Mouse (Mus musculus): Measurements from ENCODE around the gene Lbp. TPM values are rescaled to one million over a fixed set of nuclear protein-coding genes. Genes with fewer than 3 reads are reported as not detected.

Lbp gene
- polyA plus RNA-seq, 1 experiment from 2014 or later, result 3.4 TPM

DNA sequence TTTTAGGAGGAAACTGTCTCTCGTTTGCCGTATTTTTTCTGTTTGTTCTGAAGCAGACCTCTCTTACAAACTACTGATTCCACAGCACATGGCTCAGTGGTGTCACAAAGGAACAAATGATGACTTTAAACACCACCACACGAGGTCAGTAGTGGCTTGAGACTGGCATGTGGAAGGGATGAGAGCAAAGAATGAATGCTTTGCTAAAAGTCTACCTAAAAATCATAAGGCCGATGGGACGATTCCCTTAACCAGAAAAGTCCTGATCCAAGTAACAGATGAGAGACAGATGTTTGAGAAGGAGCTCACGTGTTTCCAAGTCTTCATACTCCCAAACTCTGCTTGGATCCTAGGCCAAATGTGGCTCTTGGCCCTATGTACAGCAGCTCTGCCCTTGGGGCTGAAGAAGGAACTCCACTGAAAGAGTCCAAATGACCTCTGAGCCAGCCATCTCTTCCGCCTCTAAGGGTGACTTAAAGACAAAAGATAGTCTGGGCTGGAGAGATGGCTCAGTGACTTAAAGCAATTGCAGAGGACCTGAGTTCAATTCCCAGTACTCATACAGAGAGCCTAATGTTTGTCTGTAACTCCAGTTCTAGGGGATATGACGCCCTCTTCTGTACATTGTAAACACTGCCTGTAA is 55.5 kb downstream of the Lbp start:
- Histone ChIP-seq H3K27me3 (ENCODE audit: control insufficient read depth, insufficient read depth, low read length) (no peaks in the 10 kb centered on the region), H3K4me1 (replicated peaks; ENCODE audit: control insufficient read depth, insufficient read depth, low read length) (0 out of 2 replicates have a peak, but pooled peaks cover 5% of the 10 kb centered on the region), H3K4me3 (ENCODE audit: low read depth, low read length) (no peak overlapping the region; the same call in 1 of the 2 replicates), H3K4me2 (replicated peaks; ENCODE audit: low read depth, low read length) (no peak overlapping the region), H3K9me3 (ENCODE audit: control insufficient read depth, low read length) (no peaks in the 10 kb centered on the region), H3K36me3 (ENCODE audit: control insufficient read depth, insufficient read depth, low read length) (peaks cover 19% of the 10 kb centered on the region; the same call in 1 of the 2 replicates), H3K9ac (ENCODE audit: low read depth, low read length) (no peak overlapping the region), H3K27ac (ENCODE audit: low read depth, low read length) (peak overlapping the region; percentile 21; the same call in 1 of the 2 replicates)
- DNase-seq (ENCODE audit: low spot score) (no peak), ATAC-seq (ENCODE audit: low FRiP score) (peak; percentile 66; the same call in 1 of the 2 replicates)
- 34% methylated on average over 8 of the region's 8 CpGs for WGBS

DNA sequence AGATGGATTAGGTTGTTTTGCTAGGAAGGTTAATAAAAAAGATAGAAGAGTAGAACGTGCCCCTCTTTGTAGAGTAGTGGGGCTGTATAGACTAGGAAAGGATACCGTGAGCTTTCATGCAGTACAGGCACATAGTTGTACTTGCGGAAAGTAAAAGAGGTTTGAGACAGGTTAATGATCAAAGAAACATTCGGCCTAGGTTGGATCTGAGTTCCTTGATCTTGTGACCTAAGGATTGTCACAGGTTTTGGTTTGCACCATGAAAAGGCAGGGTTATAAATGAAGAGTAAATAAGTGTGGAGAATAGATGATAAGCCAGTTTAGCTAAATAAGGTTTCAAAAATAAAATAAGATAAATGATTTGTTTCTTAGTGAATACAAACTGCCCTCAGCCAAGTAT is 57.9 kb downstream of the Lbp start:
- Histone ChIP-seq H3K9me3 (ENCODE audit: control insufficient read depth, low read length) (no peaks in the 10 kb centered on the region), H3K4me1 (replicated peaks; ENCODE audit: control insufficient read depth, insufficient read depth, low read length) (0 out of 2 replicates have a peak, but pooled peaks cover 5% of the 10 kb centered on the region), H3K27ac (ENCODE audit: low read depth, low read length) (no peak overlapping the region), H3K36me3 (ENCODE audit: control insufficient read depth, insufficient read depth, low read length) (peaks cover 5% of the 10 kb centered on the region; the same call in 1 of the 2 replicates), H3K4me3 (ENCODE audit: low read depth, low read length) (no peak overlapping the region), H3K9ac (ENCODE audit: low read depth, low read length) (no peak overlapping the region), H3K4me2 (replicated peaks; ENCODE audit: low read depth, low read length) (no peak overlapping the region), H3K27me3 (ENCODE audit: control insufficient read depth, insufficient read depth, low read length) (no peaks in the 10 kb centered on the region)
- ATAC-seq (ENCODE audit: low FRiP score), result no peak
- DNase-seq (ENCODE audit: low spot score), result no peak
- WGBS, result 81% methylated on average over 4 of the region's 4 CpGs

DNA sequence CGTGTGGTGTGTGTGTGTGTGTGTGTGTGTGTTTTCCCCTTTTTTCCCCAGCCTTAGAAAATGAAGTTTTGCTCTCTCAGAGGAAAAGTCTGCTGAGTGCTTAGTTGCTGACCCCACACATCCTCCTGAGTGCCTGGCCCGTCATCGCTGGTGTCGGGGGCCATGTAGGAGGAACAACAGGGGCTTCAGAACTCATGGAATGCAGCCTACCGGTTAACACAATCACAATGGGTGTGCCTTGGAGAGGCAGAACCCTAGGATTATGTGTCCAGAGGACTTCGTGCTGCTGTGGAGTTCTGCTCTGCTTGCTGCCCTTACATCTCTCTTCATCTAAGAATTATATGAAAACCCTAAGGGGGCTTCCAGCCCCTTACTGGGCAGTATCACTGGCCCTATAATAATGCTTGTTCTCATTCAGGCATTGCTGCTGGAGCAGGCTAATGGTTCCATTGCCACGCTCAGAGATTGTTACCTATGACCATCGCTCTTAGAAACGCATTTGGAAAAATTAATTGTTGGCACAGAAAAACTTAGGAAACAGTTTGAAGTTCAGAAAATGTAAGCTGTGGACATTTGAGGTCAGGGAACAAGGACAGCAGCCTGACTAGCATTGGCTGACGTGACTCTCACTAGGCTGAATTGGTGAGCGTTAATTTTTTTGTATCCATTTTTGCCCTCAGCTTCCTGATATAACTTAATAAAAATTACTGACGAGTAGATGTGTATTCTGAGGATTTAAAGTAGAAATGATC is 59.0 kb downstream of the Lbp start:
- no peak for ATAC-seq (ENCODE audit: low FRiP score)
- Histone ChIP-seq H3K27ac (ENCODE audit: low read depth, low read length) (no peak overlapping the region), H3K4me3 (ENCODE audit: low read depth, low read length) (no peak overlapping the region), H3K4me2 (replicated peaks; ENCODE audit: low read depth, low read length) (no peak overlapping the region), H3K4me1 (replicated peaks; ENCODE audit: control insufficient read depth, insufficient read depth, low read length) (0 out of 2 replicates have a peak, but pooled peaks cover 1% of the 10 kb centered on the region), H3K9ac (ENCODE audit: low read depth, low read length) (no peak overlapping the region), H3K27me3 (ENCODE audit: control insufficient read depth, insufficient read depth, low read length) (no peaks in the 10 kb centered on the region), H3K9me3 (ENCODE audit: control insufficient read depth, low read length) (no peaks in the 10 kb centered on the region), H3K36me3 (ENCODE audit: control insufficient read depth, insufficient read depth, low read length) (no peaks in the 10 kb centered on the region)
- WGBS, result 70% methylated on average over 12 of the region's 12 CpGs
- DNase-seq (ENCODE audit: low spot score), result no peak

DNA sequence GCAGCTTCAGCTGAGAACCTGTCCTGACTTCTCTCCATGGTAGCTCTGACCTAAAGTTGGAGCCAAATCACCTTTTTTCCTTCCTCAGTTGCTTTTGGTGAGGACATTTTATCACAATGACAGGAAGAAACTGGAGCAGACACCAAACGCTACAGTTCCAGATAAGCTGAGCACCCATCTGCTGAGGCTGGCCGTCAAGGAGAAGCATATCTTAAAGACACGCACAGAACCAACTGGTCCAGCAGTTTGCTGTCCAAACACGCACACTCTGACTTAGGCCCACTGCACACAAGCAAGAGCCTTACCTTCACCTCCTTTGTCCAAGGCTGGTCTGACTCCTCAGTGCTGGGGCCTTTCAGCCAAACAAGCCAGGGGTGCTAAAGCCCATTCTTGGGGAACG is 61.4 kb downstream of the Lbp start:
- DNase-seq (ENCODE audit: low spot score) (no peak), ATAC-seq (ENCODE audit: low FRiP score) (no peak)
- Histone ChIP-seq H3K4me3 (ENCODE audit: low read depth, low read length) (no peak overlapping the region), H3K27ac (ENCODE audit: low read depth, low read length) (no peak overlapping the region), H3K27me3 (ENCODE audit: control insufficient read depth, insufficient read depth, low read length) (no peaks in the 10 kb centered on the region), H3K9ac (ENCODE audit: low read depth, low read length) (no peak overlapping the region), H3K9me3 (ENCODE audit: control insufficient read depth, low read length) (no peaks in the 10 kb centered on the region), H3K4me2 (replicated peaks; ENCODE audit: low read depth, low read length) (no peak overlapping the region), H3K4me1 (replicated peaks; ENCODE audit: control insufficient read depth, insufficient read depth, low read length) (no peaks in the 10 kb centered on the region), H3K36me3 (ENCODE audit: control insufficient read depth, insufficient read depth, low read length) (no peaks in the 10 kb centered on the region)
- WGBS, result 90% methylated on average over 5 of the region's 5 CpGs

DNA sequence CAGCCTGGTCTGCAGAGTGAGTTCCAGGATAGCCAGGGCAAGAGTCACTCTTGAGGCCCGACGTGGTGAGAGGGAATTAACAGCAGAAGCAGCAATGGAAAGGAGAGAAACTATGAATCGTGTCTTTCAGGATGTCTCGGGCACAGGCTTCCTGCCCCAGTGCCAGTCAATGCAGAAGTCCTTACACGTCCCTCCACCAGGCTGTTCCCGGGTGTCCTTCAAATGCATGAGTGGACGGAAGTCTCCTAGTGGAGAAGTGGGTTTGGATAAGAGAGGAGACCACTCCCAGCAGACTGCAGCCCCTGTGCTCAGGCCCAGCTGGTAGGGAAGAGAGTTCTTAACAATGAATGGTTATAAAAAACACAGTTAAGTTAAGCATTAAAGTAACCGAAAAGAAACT is 62.0 kb downstream of the Lbp start:
- no peaks in the 10 kb centered on the region for H3K27me3 ChIP-seq (ENCODE audit: control insufficient read depth, insufficient read depth, low read length)
- ATAC-seq (ENCODE audit: low FRiP score) (no peak), DNase-seq (ENCODE audit: low spot score) (no peak)
- WGBS, result 93% methylated on average over 8 of the region's 8 CpGs
- H3K36me3 ChIP-seq (ENCODE audit: control insufficient read depth, insufficient read depth, low read length), result no peaks in the 10 kb centered on the region
- H3K9ac ChIP-seq (ENCODE audit: low read depth, low read length), result no peak overlapping the region
- H3K4me3 ChIP-seq (ENCODE audit: low read depth, low read length), result no peak overlapping the region
- no peaks in the 10 kb centered on the region for H3K4me1 ChIP-seq (replicated peaks; ENCODE audit: control insufficient read depth, insufficient read depth, low read length)
- H3K9me3 ChIP-seq (ENCODE audit: control insufficient read depth, low read length), result no peaks in the 10 kb centered on the region
- H3K4me2 ChIP-seq (replicated peaks; ENCODE audit: low read depth, low read length), result no peak overlapping the region
- H3K27ac ChIP-seq (ENCODE audit: low read depth, low read length), result no peak overlapping the region

DNA sequence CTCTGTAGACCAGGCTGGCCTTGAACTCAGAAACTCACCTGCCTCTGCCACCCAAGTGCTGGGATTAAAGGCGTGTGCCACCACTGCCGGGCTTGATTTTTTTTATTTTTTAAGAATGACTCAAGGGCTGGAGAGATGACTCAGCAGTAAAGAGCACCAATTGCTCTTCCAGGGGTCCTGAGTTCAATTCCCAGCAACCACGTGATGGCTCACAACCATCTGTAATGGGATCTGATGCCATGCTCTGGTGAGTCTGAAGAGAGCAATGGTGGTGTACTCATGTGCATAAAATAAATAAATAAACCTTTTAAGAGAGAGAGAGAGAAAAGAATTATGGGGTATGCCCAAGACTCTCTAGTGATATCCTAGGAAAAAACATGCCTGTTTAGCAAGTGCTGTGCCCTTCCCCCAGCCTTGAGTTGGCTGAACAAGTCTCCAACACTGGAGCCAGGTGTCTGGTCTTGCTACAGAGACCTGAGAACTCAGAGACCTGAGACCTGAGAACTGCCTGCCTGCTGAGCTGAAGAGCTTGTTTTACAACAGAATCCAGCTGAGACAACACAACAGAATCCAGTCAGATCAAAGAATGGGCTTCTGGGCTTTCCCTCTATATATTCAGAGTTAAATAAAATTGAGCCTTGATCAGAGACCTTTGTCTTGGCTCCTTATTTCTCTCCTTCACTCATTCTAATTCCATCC is 63.3 kb downstream of the Lbp start:
- Histone ChIP-seq H3K27ac (ENCODE audit: low read depth, low read length) (no peak overlapping the region), H3K36me3 (ENCODE audit: control insufficient read depth, insufficient read depth, low read length) (no peaks in the 10 kb centered on the region), H3K27me3 (ENCODE audit: control insufficient read depth, insufficient read depth, low read length) (no peaks in the 10 kb centered on the region), H3K9me3 (ENCODE audit: control insufficient read depth, low read length) (no peaks in the 10 kb centered on the region), H3K9ac (ENCODE audit: low read depth, low read length) (no peak overlapping the region), H3K4me3 (ENCODE audit: low read depth, low read length) (no peak overlapping the region), H3K4me1 (replicated peaks; ENCODE audit: control insufficient read depth, insufficient read depth, low read length) (no peaks in the 10 kb centered on the region), H3K4me2 (replicated peaks; ENCODE audit: low read depth, low read length) (no peak overlapping the region)
- DNase-seq (ENCODE audit: low spot score) (no peak), ATAC-seq (ENCODE audit: low FRiP score) (no peak)
- WGBS, result 83% methylated on average over 3 of the region's 3 CpGs

DNA sequence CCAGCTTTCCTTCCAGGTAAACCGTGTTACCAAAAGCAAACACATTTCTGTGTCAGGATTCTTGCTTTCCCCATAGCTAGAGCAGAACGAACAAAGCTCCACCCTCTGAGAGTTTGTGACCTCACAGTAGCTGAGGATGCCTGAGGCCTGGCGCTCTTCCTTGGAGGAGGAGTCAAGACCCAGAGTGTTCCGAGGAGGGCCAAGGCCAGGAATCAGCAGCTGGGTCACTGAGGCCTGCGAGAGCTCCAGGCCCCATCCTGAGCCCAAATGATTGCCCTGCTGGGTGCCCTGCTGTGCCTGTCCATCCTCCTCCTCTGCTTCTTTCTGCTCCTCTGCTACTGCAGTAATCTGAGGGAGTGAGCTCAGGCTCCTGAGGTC is 63.9 kb downstream of the Lbp start:
- ATAC-seq (ENCODE audit: low FRiP score), result no peak
- Histone ChIP-seq H3K4me1 (replicated peaks; ENCODE audit: control insufficient read depth, insufficient read depth, low read length) (no peaks in the 10 kb centered on the region), H3K4me2 (replicated peaks; ENCODE audit: low read depth, low read length) (no peak overlapping the region), H3K4me3 (ENCODE audit: low read depth, low read length) (no peak overlapping the region), H3K27ac (ENCODE audit: low read depth, low read length) (no peak overlapping the region), H3K9me3 (ENCODE audit: control insufficient read depth, low read length) (no peaks in the 10 kb centered on the region), H3K36me3 (ENCODE audit: control insufficient read depth, insufficient read depth, low read length) (no peaks in the 10 kb centered on the region), H3K27me3 (ENCODE audit: control insufficient read depth, insufficient read depth, low read length) (no peaks in the 10 kb centered on the region), H3K9ac (ENCODE audit: low read depth, low read length) (no peak overlapping the region)
- 7% methylated on average over 5 of the region's 5 CpGs for WGBS
- no peak for DNase-seq (ENCODE audit: low spot score)

DNA sequence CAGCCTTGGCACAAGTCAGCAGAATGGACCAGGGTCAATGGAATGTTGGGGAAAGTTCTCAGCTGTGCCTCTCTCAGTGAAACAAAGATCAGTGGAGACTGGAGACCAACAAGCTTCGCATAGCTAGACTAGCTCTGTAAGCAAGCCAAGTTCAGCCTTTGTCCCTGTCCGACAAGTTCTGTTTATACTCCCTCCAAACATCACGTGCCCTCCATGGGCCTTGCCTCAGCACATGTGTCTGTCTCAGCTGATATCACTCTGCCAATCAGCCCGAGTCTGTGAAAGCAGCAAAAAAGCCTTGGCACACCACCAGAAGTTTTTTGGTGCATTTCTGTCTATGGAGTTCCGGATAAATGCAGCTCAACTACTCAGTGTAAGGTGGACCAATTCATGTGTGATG is 66.8 kb downstream of the Lbp start:
- no peak overlapping the region for H3K9ac ChIP-seq (ENCODE audit: low read depth, low read length)
- no peak overlapping the region for H3K4me2 ChIP-seq (replicated peaks; ENCODE audit: low read depth, low read length)
- ATAC-seq (ENCODE audit: low FRiP score) (no peak), DNase-seq (ENCODE audit: low spot score) (no peak)
- no peak overlapping the region for H3K27ac ChIP-seq (ENCODE audit: low read depth, low read length)
- no peaks in the 10 kb centered on the region for H3K36me3 ChIP-seq (ENCODE audit: control insufficient read depth, insufficient read depth, low read length)
- no peak overlapping the region for H3K4me3 ChIP-seq (ENCODE audit: low read depth, low read length)
- 81% methylated on average over 5 of the region's 5 CpGs for WGBS
- H3K4me1 ChIP-seq (replicated peaks; ENCODE audit: control insufficient read depth, insufficient read depth, low read length), result no peaks in the 10 kb centered on the region
- no peaks in the 10 kb centered on the region for H3K9me3 ChIP-seq (ENCODE audit: control insufficient read depth, low read length)
- no peaks in the 10 kb centered on the region for H3K27me3 ChIP-seq (ENCODE audit: control insufficient read depth, insufficient read depth, low read length)

Measured in hindbrain, embryonic 11.5 days (tissue).